Mouse (Mus musculus): ENCODE measurements around the gene Chchd6. TPM values are rescaled to one million over a fixed set of nuclear protein-coding genes. Genes with fewer than 3 reads are reported as not detected.

The Chchd6 gene
- polyA plus RNA-seq, 1 experiment from 2014 or later, result 91.2 TPM

DNA sequence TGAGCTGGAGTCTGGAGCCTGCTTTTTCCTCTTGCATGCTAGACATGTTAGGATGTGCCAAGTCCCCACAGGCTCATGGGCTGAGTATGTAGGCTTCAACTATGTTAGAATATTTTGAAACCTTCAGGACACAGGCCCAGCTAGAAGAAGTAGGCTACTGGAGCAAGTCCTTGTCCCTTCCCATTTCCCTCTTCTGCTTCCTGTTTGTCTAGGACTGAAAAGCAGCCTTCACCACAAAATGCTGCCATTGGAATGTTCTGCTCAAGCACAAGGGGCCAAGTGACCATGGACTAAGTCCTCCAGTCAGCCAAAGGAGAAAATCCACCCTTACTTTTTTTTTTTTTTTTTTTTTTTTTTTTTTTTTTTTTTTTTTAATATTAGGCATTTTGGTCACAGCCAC is 164.7 kb downstream of the Chchd6 start:
- no peak for ATAC-seq (ENCODE audit: low FRiP score)
- DNase-seq (ENCODE audit: low spot score), result no peak
- no peaks in the 10 kb centered on the region for H3K9me3 ChIP-seq (ENCODE audit: control insufficient read depth, low read length)
- H3K27ac ChIP-seq (ENCODE audit: low read depth, low read length), result no peak overlapping the region
- no peak overlapping the region for H3K9ac ChIP-seq (ENCODE audit: low read depth, low read length)
- no peaks in the 10 kb centered on the region for H3K4me1 ChIP-seq (replicated peaks; ENCODE audit: control insufficient read depth, insufficient read depth, low read length)
- H3K4me3 ChIP-seq (ENCODE audit: low read depth, low read length), result no peak overlapping the region
- H3K4me2 ChIP-seq (replicated peaks; ENCODE audit: low read depth, low read length), result no peak overlapping the region
- H3K27me3 ChIP-seq (ENCODE audit: control insufficient read depth, insufficient read depth, low read length), result no peaks in the 10 kb centered on the region
- no peaks in the 10 kb centered on the region for H3K36me3 ChIP-seq (ENCODE audit: control insufficient read depth, insufficient read depth, low read length)

DNA sequence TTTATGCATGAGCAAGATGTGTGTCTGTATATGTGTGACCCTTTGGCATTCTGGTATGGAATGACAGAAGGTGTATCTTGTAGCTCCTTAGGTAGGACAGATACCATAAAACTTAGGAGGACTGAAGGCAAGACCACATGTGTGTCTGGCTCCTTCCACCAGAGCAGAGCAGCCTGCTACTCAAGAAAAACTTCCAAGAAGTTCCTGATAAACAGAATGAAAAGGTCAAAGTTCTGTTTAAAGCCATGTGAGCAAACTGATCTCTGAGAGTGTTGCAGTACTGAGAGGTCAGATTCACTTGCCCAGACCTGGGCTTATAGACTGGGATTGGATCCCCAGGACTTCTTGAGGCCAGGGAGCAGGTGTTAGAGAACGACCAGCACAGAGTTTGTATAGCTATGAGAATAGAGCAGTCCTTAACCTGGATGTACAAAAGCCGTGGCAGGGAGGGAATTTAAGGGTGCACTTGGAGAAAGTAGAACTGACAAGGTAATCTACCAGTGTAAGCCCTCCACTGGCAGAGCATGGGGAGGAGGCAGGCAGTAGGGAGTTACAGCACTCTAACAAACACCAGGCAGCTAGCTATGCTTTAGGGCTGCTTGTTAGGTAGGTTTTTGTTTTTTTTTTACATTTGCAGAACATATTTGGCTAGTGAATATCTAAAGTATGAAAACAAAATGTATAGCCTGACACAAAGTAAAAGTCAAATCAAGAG is 166.6 kb downstream of the Chchd6 start:
- Histone ChIP-seq H3K9me3 (ENCODE audit: control insufficient read depth, low read length) (no peaks in the 10 kb centered on the region), H3K4me3 (ENCODE audit: low read depth, low read length) (no peak overlapping the region), H3K27me3 (ENCODE audit: control insufficient read depth, insufficient read depth, low read length) (no peaks in the 10 kb centered on the region), H3K9ac (ENCODE audit: low read depth, low read length) (no peak overlapping the region), H3K4me1 (replicated peaks; ENCODE audit: control insufficient read depth, insufficient read depth, low read length) (no peaks in the 10 kb centered on the region), H3K36me3 (ENCODE audit: control insufficient read depth, insufficient read depth, low read length) (no peaks in the 10 kb centered on the region), H3K27ac (ENCODE audit: low read depth, low read length) (no peak overlapping the region), H3K4me2 (replicated peaks; ENCODE audit: low read depth, low read length) (no peak overlapping the region)
- DNase-seq (ENCODE audit: low spot score) (no peak), ATAC-seq (ENCODE audit: low FRiP score) (no peak)
- 81% methylated on average over 2 of the region's 2 CpGs for WGBS

DNA sequence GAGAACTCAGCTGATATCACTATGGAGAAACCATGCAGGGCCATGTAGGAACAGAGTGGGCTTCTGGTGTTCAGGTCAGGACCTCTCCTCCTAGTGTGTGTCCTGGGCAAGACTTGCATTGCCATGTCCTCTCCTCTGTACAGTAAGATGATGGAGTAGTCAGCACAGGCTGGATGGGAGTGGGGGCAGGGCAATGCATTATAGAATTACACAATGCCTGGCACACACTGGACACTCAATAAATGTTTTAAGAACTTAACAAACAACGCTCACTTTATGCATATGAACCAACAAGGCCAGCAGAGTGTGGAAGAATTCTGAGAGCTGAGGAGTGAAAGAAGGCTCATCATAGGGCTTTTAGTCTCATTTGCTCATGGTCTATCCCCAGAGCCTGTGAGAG is 171.0 kb downstream of the Chchd6 start:
- H3K4me1 ChIP-seq (replicated peaks; ENCODE audit: control insufficient read depth, insufficient read depth, low read length), result no peaks in the 10 kb centered on the region
- DNase-seq (ENCODE audit: low spot score) (no peak), ATAC-seq (ENCODE audit: low FRiP score) (no peak)
- H3K4me3 ChIP-seq (ENCODE audit: low read depth, low read length), result no peak overlapping the region
- H3K27me3 ChIP-seq (ENCODE audit: control insufficient read depth, insufficient read depth, low read length), result no peaks in the 10 kb centered on the region
- H3K27ac ChIP-seq (ENCODE audit: low read depth, low read length), result no peak overlapping the region
- no peaks in the 10 kb centered on the region for H3K9me3 ChIP-seq (ENCODE audit: control insufficient read depth, low read length)
- H3K9ac ChIP-seq (ENCODE audit: low read depth, low read length), result no peak overlapping the region
- no peaks in the 10 kb centered on the region for H3K36me3 ChIP-seq (ENCODE audit: control insufficient read depth, insufficient read depth, low read length)
- no peak overlapping the region for H3K4me2 ChIP-seq (replicated peaks; ENCODE audit: low read depth, low read length)
- WGBS, result 93% methylated on average over 1 of the region's 1 CpGs

- Histone ChIP-seq H3K36me3 (ENCODE audit: control insufficient read depth, insufficient read depth, low read length) (no peaks in the 10 kb centered on the region), H3K9ac (ENCODE audit: low read depth, low read length) (no peak overlapping the region), H3K4me1 (replicated peaks; ENCODE audit: control insufficient read depth, insufficient read depth, low read length) (no peaks in the 10 kb centered on the region), H3K27ac (ENCODE audit: low read depth, low read length) (no peak overlapping the region), H3K9me3 (ENCODE audit: control insufficient read depth, low read length) (no peaks in the 10 kb centered on the region), H3K27me3 (ENCODE audit: control insufficient read depth, insufficient read depth, low read length) (no peaks in the 10 kb centered on the region), H3K4me2 (replicated peaks; ENCODE audit: low read depth, low read length) (no peak overlapping the region), H3K4me3 (ENCODE audit: low read depth, low read length) (no peak overlapping the region)
- 95% methylated on average over 3 of the region's 3 CpGs for WGBS
- DNase-seq (ENCODE audit: low spot score) (no peak), ATAC-seq (ENCODE audit: low FRiP score) (no peak)
These were observed 172.8 kb downstream of the Chchd6 start for GRCm38 (mm10) chr6:89422621-89423020.

- Histone ChIP-seq H3K27ac (ENCODE audit: low read depth, low read length) (no peak overlapping the region), H3K4me1 (replicated peaks; ENCODE audit: control insufficient read depth, insufficient read depth, low read length) (no peaks in the 10 kb centered on the region), H3K4me3 (ENCODE audit: low read depth, low read length) (no peak overlapping the region), H3K36me3 (ENCODE audit: control insufficient read depth, insufficient read depth, low read length) (no peaks in the 10 kb centered on the region), H3K9me3 (ENCODE audit: control insufficient read depth, low read length) (no peaks in the 10 kb centered on the region), H3K27me3 (ENCODE audit: control insufficient read depth, insufficient read depth, low read length) (no peaks in the 10 kb centered on the region), H3K4me2 (replicated peaks; ENCODE audit: low read depth, low read length) (no peak overlapping the region), H3K9ac (ENCODE audit: low read depth, low read length) (no peak overlapping the region)
- ATAC-seq (ENCODE audit: low FRiP score) (no peak), DNase-seq (ENCODE audit: low spot score) (no peak)
- 82% methylated on average over 3 of the region's 3 CpGs for WGBS
These were observed 173.5 kb downstream of the Chchd6 start for GRCm38 (mm10) chr6:89421922-89422321.

DNA sequence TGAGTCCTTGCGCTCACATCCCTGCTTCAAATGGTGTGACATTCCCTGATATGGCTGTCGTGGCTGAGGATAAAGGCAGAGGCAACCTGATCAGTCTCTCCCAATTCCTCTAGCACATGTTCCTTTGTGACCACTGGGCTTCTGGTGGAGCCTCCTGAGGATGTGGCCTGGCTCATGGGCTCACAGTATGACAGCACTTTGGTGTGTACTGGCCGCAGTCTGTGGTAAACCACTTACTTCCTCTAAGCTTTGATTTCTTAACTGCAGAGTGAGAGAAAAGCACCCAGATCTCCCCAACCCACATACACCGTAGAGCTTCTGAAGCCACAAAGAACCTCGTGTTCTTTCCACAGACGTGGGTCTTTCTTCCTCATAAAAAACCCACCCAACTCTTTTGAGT is 173.9 kb downstream of the Chchd6 start:
- Histone ChIP-seq H3K27me3 (ENCODE audit: control insufficient read depth, insufficient read depth, low read length) (no peaks in the 10 kb centered on the region), H3K27ac (ENCODE audit: low read depth, low read length) (no peak overlapping the region), H3K9me3 (ENCODE audit: control insufficient read depth, low read length) (no peaks in the 10 kb centered on the region), H3K9ac (ENCODE audit: low read depth, low read length) (no peak overlapping the region), H3K4me3 (ENCODE audit: low read depth, low read length) (no peak overlapping the region), H3K36me3 (ENCODE audit: control insufficient read depth, insufficient read depth, low read length) (no peaks in the 10 kb centered on the region), H3K4me1 (replicated peaks; ENCODE audit: control insufficient read depth, insufficient read depth, low read length) (no peaks in the 10 kb centered on the region), H3K4me2 (replicated peaks; ENCODE audit: low read depth, low read length) (no peak overlapping the region)
- no peak for DNase-seq (ENCODE audit: low spot score)
- 82% methylated on average over 6 of the region's 6 CpGs for WGBS
- no peak for ATAC-seq (ENCODE audit: low FRiP score)

- Histone ChIP-seq H3K27ac (ENCODE audit: low read depth, low read length) (no peak overlapping the region), H3K9me3 (ENCODE audit: control insufficient read depth, low read length) (no peaks in the 10 kb centered on the region), H3K27me3 (ENCODE audit: control insufficient read depth, insufficient read depth, low read length) (no peaks in the 10 kb centered on the region), H3K9ac (ENCODE audit: low read depth, low read length) (no peak overlapping the region), H3K36me3 (ENCODE audit: control insufficient read depth, insufficient read depth, low read length) (no peaks in the 10 kb centered on the region), H3K4me3 (ENCODE audit: low read depth, low read length) (no peak overlapping the region), H3K4me1 (replicated peaks; ENCODE audit: control insufficient read depth, insufficient read depth, low read length) (no peaks in the 10 kb centered on the region), H3K4me2 (replicated peaks; ENCODE audit: low read depth, low read length) (no peak overlapping the region)
- WGBS, result 81% methylated on average over 2 of the region's 2 CpGs
- ATAC-seq (ENCODE audit: low FRiP score) (no peak), DNase-seq (ENCODE audit: low spot score) (no peak)
These were observed 174.7 kb downstream of the Chchd6 start for GRCm38 (mm10) chr6:89420756-89421155.

- ATAC-seq (ENCODE audit: low FRiP score) (no peak), DNase-seq (ENCODE audit: low spot score) (no peak)
- Histone ChIP-seq H3K4me2 (replicated peaks; ENCODE audit: low read depth, low read length) (no peak overlapping the region), H3K9ac (ENCODE audit: low read depth, low read length) (no peak overlapping the region), H3K36me3 (ENCODE audit: control insufficient read depth, insufficient read depth, low read length) (no peaks in the 10 kb centered on the region), H3K9me3 (ENCODE audit: control insufficient read depth, low read length) (no peaks in the 10 kb centered on the region), H3K4me3 (ENCODE audit: low read depth, low read length) (no peak overlapping the region), H3K4me1 (replicated peaks; ENCODE audit: control insufficient read depth, insufficient read depth, low read length) (no peaks in the 10 kb centered on the region), H3K27ac (ENCODE audit: low read depth, low read length) (no peak overlapping the region), H3K27me3 (ENCODE audit: control insufficient read depth, insufficient read depth, low read length) (no peaks in the 10 kb centered on the region)
These were observed 175.3 kb downstream of the Chchd6 start for GRCm38 (mm10) chr6:89420110-89420509.

- no peak for ATAC-seq (ENCODE audit: low FRiP score)
- H3K4me1 ChIP-seq (replicated peaks; ENCODE audit: control insufficient read depth, insufficient read depth, low read length), result no peaks in the 10 kb centered on the region
- H3K27me3 ChIP-seq (ENCODE audit: control insufficient read depth, insufficient read depth, low read length), result no peaks in the 10 kb centered on the region
- no peak for DNase-seq (ENCODE audit: low spot score)
- H3K9ac ChIP-seq (ENCODE audit: low read depth, low read length), result no peak overlapping the region
- 79% methylated on average over 3 of the region's 3 CpGs for WGBS
- no peaks in the 10 kb centered on the region for H3K9me3 ChIP-seq (ENCODE audit: control insufficient read depth, low read length)
- no peaks in the 10 kb centered on the region for H3K36me3 ChIP-seq (ENCODE audit: control insufficient read depth, insufficient read depth, low read length)
- no peak overlapping the region for H3K27ac ChIP-seq (ENCODE audit: low read depth, low read length)
- H3K4me2 ChIP-seq (replicated peaks; ENCODE audit: low read depth, low read length), result no peak overlapping the region
- no peak overlapping the region for H3K4me3 ChIP-seq (ENCODE audit: low read depth, low read length)
These were observed 176.2 kb downstream of the Chchd6 start for GRCm38 (mm10) chr6:89419066-89419815.
